Mouse (Mus musculus) embryonic facial prominence, embryonic 10.5 days (tissue): ENCODE data around the gene Gdf1. TPM values are rescaled to one million over a fixed set of nuclear protein-coding genes. Genes with fewer than 3 reads are reported as not detected.

Source experiments
- DNase-seq: peaks from one replicate; pipeline ENCODE4 v3.0.0-alpha.2; 2017; ENCODE audit warnings: low spot score
- H3K27ac ChIP-seq: fragments of 300-500 bp; sonication (generic); replicated peaks from 2 replicates; pipeline ENCODE4 v1.5.1; 2016; ENCODE audit warnings: mild to moderate bottlenecking
- H3K27me3 ChIP-seq: fragments of 300-500 bp; sonication (generic); replicated peaks from 2 replicates; pipeline ENCODE4 v1.6.1; 2016; ENCODE audit warnings: low read depth, mild to moderate bottlenecking; ENCODE audit not compliant: poor library complexity, severe bottlenecking
- H3K36me3 ChIP-seq: fragments of 300-500 bp; sonication (generic); replicated peaks from 2 replicates; pipeline ENCODE4 v1.6.1; 2016; ENCODE audit warnings: mild to moderate bottlenecking, moderate library complexity
- H3K4me1 ChIP-seq: fragments of 300-500 bp; sonication (generic); 2 replicates; pipeline ENCODE4 v1.6.1; 2016
- H3K4me3 ChIP-seq: fragments of 300-500 bp; sonication (generic); 2 replicates; pipeline ENCODE4 v1.5.1; 2016; ENCODE audit warnings: mild to moderate bottlenecking, moderate library complexity
- H3K9me3 ChIP-seq: fragments of 300-500 bp; sonication (generic); 2 replicates; pipeline ENCODE4 v1.6.1; 2016; ENCODE audit warnings: mild to moderate bottlenecking
- WGBS: fragments of 180-500 bp; shearing (Covaris S2); methylation state at CpG from one replicate; pipeline ENCODE4 v1.1.7; 2016; 5-methylcytosine and 5-hydroxymethylcytosine counted together
- polyA plus RNA-seq: library from polyadenylated mRNA; unstranded; fragments of >200 nt; fragmentation: Nextera tagmentation; extraction: Ambion mirVana; gene quantifications from 2 replicates; pipeline ENCODE4 v1.2.1, GENCODE M21; 2016

Gene Gdf1
- polyA plus RNA-seq, 1 experiment from 2014 or later, result 5.6 TPM

GRCm38 (mm10) chr8:70374318-70374927 is 44.8 kb downstream of the Gdf1 start:
- Histone ChIP-seq H3K36me3 (no peaks in the 10 kb centered on the region), H3K9me3 (no peaks in the 10 kb centered on the region), H3K27ac (peak overlapping the region; percentile 14; the same call in 1 of the 2 replicates), H3K4me3 (peak overlapping the region; percentile 56), H3K27me3 (peaks cover 95% of the 10 kb centered on the region), H3K4me1 (peaks cover 46% of the 10 kb centered on the region)
- peak; percentile 85 for DNase-seq
- under 1% methylated on average over 53 of the region's 53 CpGs for WGBS

GRCm38 (mm10) chr8:70375212-70375859 is 45.7 kb downstream of the Gdf1 start:
- peak overlapping the region; percentile 56 for H3K4me3 ChIP-seq
- peaks cover 99% of the 10 kb centered on the region for H3K27me3 ChIP-seq
- peak; percentile 28 for DNase-seq
- no peak overlapping the region for H3K27ac ChIP-seq
- no peaks in the 10 kb centered on the region for H3K36me3 ChIP-seq
- WGBS, result 8% methylated on average over 35 of the region's 35 CpGs
- H3K9me3 ChIP-seq, result no peaks in the 10 kb centered on the region
- peaks cover 45% of the 10 kb centered on the region for H3K4me1 ChIP-seq

- peak; percentile 44 for DNase-seq
- peak overlapping the region; percentile 37 for H3K4me3 ChIP-seq
- no peaks in the 10 kb centered on the region for H3K9me3 ChIP-seq
- H3K27me3 ChIP-seq, result peaks cover 99% of the 10 kb centered on the region
- H3K36me3 ChIP-seq, result no peaks in the 10 kb centered on the region
- H3K4me1 ChIP-seq, result peaks cover 43% of the 10 kb centered on the region
- no peak overlapping the region for H3K27ac ChIP-seq
- WGBS, result 6% methylated on average over 37 of the region's 37 CpGs
Observed at GRCm38 (mm10) chr8:70376275-70376741, 46.7 kb downstream of the Gdf1 start.

- Histone ChIP-seq H3K27ac (no peak overlapping the region), H3K9me3 (no peaks in the 10 kb centered on the region), H3K4me3 (no peak overlapping the region), H3K36me3 (no peaks in the 10 kb centered on the region), H3K4me1 (peaks cover 41% of the 10 kb centered on the region), H3K27me3 (peaks cover 99% of the 10 kb centered on the region)
- WGBS, result 13% methylated on average over 15 of the region's 15 CpGs
- DNase-seq, result no peak
Observed at GRCm38 (mm10) chr8:70377049-70377448, 47.4 kb downstream of the Gdf1 start.

GRCm38 (mm10) chr8:70380069-70380468 is 50.5 kb downstream of the Gdf1 start:
- no peak for DNase-seq
- H3K36me3 ChIP-seq, result peaks cover 7% of the 10 kb centered on the region
- H3K4me3 ChIP-seq, result no peak overlapping the region
- peaks cover 18% of the 10 kb centered on the region for H3K4me1 ChIP-seq
- peaks cover 72% of the 10 kb centered on the region for H3K27me3 ChIP-seq
- WGBS, result 83% methylated on average over 12 of the region's 12 CpGs
- H3K9me3 ChIP-seq, result no peaks in the 10 kb centered on the region
- no peak overlapping the region for H3K27ac ChIP-seq

Other genes with a start within 250 kb of the Gdf1 start
- gene Hapln4, start 246.4 kb upstream of the Gdf1 start, polyA plus RNA-seq, result 0.14 and 0.24 TPM in 2 replicates
- 6.2 and 6.8 TPM in 2 replicates for gene Ncan, start 208.9 kb upstream of the Gdf1 start, polyA plus RNA-seq
- 32.0 and 33.4 TPM in 2 replicates for gene Nr2c2ap, start 198.5 kb upstream of the Gdf1 start, polyA plus RNA-seq
- 22.4 and 25.2 TPM in 2 replicates for gene Rfxank, start 190.7 kb upstream of the Gdf1 start, polyA plus RNA-seq
- 45.8 and 46.8 TPM in 2 replicates for gene Borcs8, start 190.3 kb upstream of the Gdf1 start, polyA plus RNA-seq
- gene Mef2b, start 190.1 kb upstream of the Gdf1 start, polyA plus RNA-seq, result 0.69 and 0.70 TPM in 2 replicates
- gene Tmem161a, start 157.5 kb upstream of the Gdf1 start, polyA plus RNA-seq, result 66.1 and 72.1 TPM in 2 replicates
- gene Slc25a42, start 117.5 kb upstream of the Gdf1 start, polyA plus RNA-seq, result 2.6 and 2.9 TPM in 2 replicates
- gene Sugp2, start 95.6 kb upstream of the Gdf1 start, polyA plus RNA-seq, result 47.0 and 50.8 TPM in 2 replicates
- gene Armc6, start 95.4 kb upstream of the Gdf1 start, polyA plus RNA-seq, result 30.8 and 31.9 TPM in 2 replicates
- 121 and 130 TPM in 2 replicates for gene Homer3, start 47.0 kb upstream of the Gdf1 start, polyA plus RNA-seq
- gene Ddx49, start 27.3 kb upstream of the Gdf1 start, polyA plus RNA-seq, result 51.0 and 58.1 TPM in 2 replicates
- 293 and 297 TPM in 2 replicates for gene Cope, start 27.3 kb upstream of the Gdf1 start, polyA plus RNA-seq
- 2.3 and 4.1 TPM in 2 replicates for gene Cers1, start 14.0 kb upstream of the Gdf1 start, polyA plus RNA-seq
- 21.9 and 22.1 TPM in 2 replicates for gene Upf1, start 23.5 kb downstream of the Gdf1 start, polyA plus RNA-seq
- gene Comp, start 43.7 kb downstream of the Gdf1 start, polyA plus RNA-seq, result 0.19 and 0.37 TPM in 2 replicates
- gene Crtc1, start 109.8 kb downstream of the Gdf1 start, polyA plus RNA-seq, result 17.3 and 20.6 TPM in 2 replicates
- 22.4 and 24.1 TPM in 2 replicates for gene Klhl26, start 147.2 kb downstream of the Gdf1 start, polyA plus RNA-seq
- gene Tmem59l, start 157.5 kb downstream of the Gdf1 start, polyA plus RNA-seq, result 28.3 and 29.4 TPM in 2 replicates
- 103 and 116 TPM in 2 replicates for gene Crlf1, start 163.3 kb downstream of the Gdf1 start, polyA plus RNA-seq
- 118 and 138 TPM in 2 replicates for gene Rex1bd, start 176.9 kb downstream of the Gdf1 start, polyA plus RNA-seq
- 908 and 951 TPM in 2 replicates for gene Uba52, start 181.0 kb downstream of the Gdf1 start, polyA plus RNA-seq
- 278 and 285 TPM in 2 replicates for gene Fkbp8, start 197.9 kb downstream of the Gdf1 start, polyA plus RNA-seq
- gene Kxd1, start 198.1 kb downstream of the Gdf1 start, polyA plus RNA-seq, result 49.7 and 51.0 TPM in 2 replicates
- gene Ell, start 209.6 kb downstream of the Gdf1 start, polyA plus RNA-seq, result 20.8 and 21.1 TPM in 2 replicates